Mouse (Mus musculus): ENCODE measurements around the gene Usp37. TPM values are rescaled to one million over a fixed set of nuclear protein-coding genes. Genes with fewer than 3 reads are reported as not detected.
A peak's percentile ranks its signal among the peaks of the same experiment; 100 is the strongest.

Gene Usp37
- 26.8 and 28.3 TPM in 2 replicates for polyA plus RNA-seq (2016; fragmentation: Nextera tagmentation; extraction: Ambion mirVana)

- no peak for DNase-seq (ENCODE audit: low spot score)
- WGBS: 84% methylated on average over 4 of the region's 4 CpGs
- no peak within 1 kb of the TSS for H3K4me3 ChIP-seq
- no peaks in the 10 kb centered on the region for H3K9me3 ChIP-seq
- no peaks in the 10 kb centered on the region for H3K36me3 ChIP-seq
- no peak within 1 kb of the TSS for H3K27ac ChIP-seq
- H3K4me1 ChIP-seq: peaks cover 8% of the 10 kb centered on the region; the same call in 1 of the 2 replicates
- 0 out of 2 replicates have a peak, but pooled peaks cover 3% of the 10 kb centered on the region for H3K27me3 ChIP-seq (ENCODE audit: insufficient read depth, poor library complexity, severe bottlenecking)
Observed at GRCm38 (mm10) chr1:74544184-74544583, at the start of gene Usp37. TSS of gene Usp37 (minus strand) at chr1:74544284.

GRCm38 (mm10) chr1:74587773-74588445 is 43.8 kb upstream of the Usp37 start, which contains the start of the genes Zfp142 and Bcs1l:
TSS of gene Zfp142 (minus strand) at chr1:74588246.
TSS of gene Bcs1l (plus strand) at chr1:74588289.
- peak; percentile 99 for DNase-seq (ENCODE audit: low spot score)
- H3K9me3 ChIP-seq: no peaks in the 10 kb centered on the region
- H3K4me3 ChIP-seq: peak within 1 kb of the TSS; percentile 95
- under 1% methylated on average over 48 of the region's 48 CpGs for WGBS
- no peaks in the 10 kb centered on the region for H3K27me3 ChIP-seq (ENCODE audit: insufficient read depth, poor library complexity, severe bottlenecking)
- H3K27ac ChIP-seq: peak within 1 kb of the TSS; percentile 86
- peaks cover 42% of the 10 kb centered on the region for H3K36me3 ChIP-seq
- peaks cover 32% of the 10 kb centered on the region for H3K4me1 ChIP-seq

GRCm38 (mm10) chr1:74587233-74587772 is 43.2 kb upstream of the Usp37 start:
- no peaks in the 10 kb centered on the region for H3K9me3 ChIP-seq
- no peak for DNase-seq (ENCODE audit: low spot score)
- H3K27ac ChIP-seq: peak overlapping the region; percentile 86
- no peaks in the 10 kb centered on the region for H3K27me3 ChIP-seq (ENCODE audit: insufficient read depth, poor library complexity, severe bottlenecking)
- under 1% methylated on average over 24 of the region's 24 CpGs for WGBS
- peak overlapping the region; percentile 95 for H3K4me3 ChIP-seq
- H3K4me1 ChIP-seq: peaks cover 32% of the 10 kb centered on the region
- peaks cover 44% of the 10 kb centered on the region for H3K36me3 ChIP-seq

- peaks cover 37% of the 10 kb centered on the region for H3K36me3 ChIP-seq
- DNase-seq (ENCODE audit: low spot score): no peak
- no peaks in the 10 kb centered on the region for H3K27me3 ChIP-seq (ENCODE audit: insufficient read depth, poor library complexity, severe bottlenecking)
- H3K9me3 ChIP-seq: no peaks in the 10 kb centered on the region
- H3K27ac ChIP-seq: no peak overlapping the region
- peaks cover 32% of the 10 kb centered on the region for H3K4me1 ChIP-seq
- WGBS: 80% methylated on average over 3 of the region's 3 CpGs
- peak overlapping the region; percentile 0; the same call in 1 of the 2 replicates for H3K4me3 ChIP-seq
Observed at GRCm38 (mm10) chr1:74584616-74585398, 40.7 kb upstream of the Usp37 start.

- Histone ChIP-seq H3K9me3 (no peaks in the 10 kb centered on the region), H3K36me3 (peaks cover 55% of the 10 kb centered on the region), H3K4me3 (no peak overlapping the region), H3K4me1 (peaks cover 25% of the 10 kb centered on the region), H3K27me3 (ENCODE audit: insufficient read depth, poor library complexity, severe bottlenecking) (no peaks in the 10 kb centered on the region), H3K27ac (no peak overlapping the region)
- no peak for DNase-seq (ENCODE audit: low spot score)
- WGBS: 83% methylated on average over 3 of the region's 3 CpGs
Observed at GRCm38 (mm10) chr1:74582621-74583020, 38.5 kb upstream of the Usp37 start.

- H3K36me3 ChIP-seq: peaks cover 99% of the 10 kb centered on the region
- no peaks in the 10 kb centered on the region for H3K27me3 ChIP-seq (ENCODE audit: insufficient read depth, poor library complexity, severe bottlenecking)
- WGBS: 88% methylated on average over 29 of the region's 29 CpGs
- DNase-seq (ENCODE audit: low spot score): no peak
- H3K4me1 ChIP-seq: 0 out of 2 replicates have a peak, but pooled peaks cover 5% of the 10 kb centered on the region
- H3K9me3 ChIP-seq: no peaks in the 10 kb centered on the region
- H3K4me3 ChIP-seq: no peak overlapping the region
- no peak overlapping the region for H3K27ac ChIP-seq
Observed at GRCm38 (mm10) chr1:74569739-74570719, 25.9 kb upstream of the Usp37 start.

- Histone ChIP-seq H3K27ac (no peak overlapping the region), H3K27me3 (ENCODE audit: insufficient read depth, poor library complexity, severe bottlenecking) (no peaks in the 10 kb centered on the region), H3K36me3 (peaks cover 73% of the 10 kb centered on the region), H3K4me3 (no peak overlapping the region), H3K4me1 (0 out of 2 replicates have a peak, but pooled peaks cover 5% of the 10 kb centered on the region), H3K9me3 (no peaks in the 10 kb centered on the region)
- 94% methylated on average over 6 of the region's 6 CpGs for WGBS
- DNase-seq (ENCODE audit: low spot score): no peak
Observed at GRCm38 (mm10) chr1:74565834-74566233, 21.8 kb upstream of the Usp37 start.

GRCm38 (mm10) chr1:74559061-74559460 is 15.0 kb upstream of the Usp37 start:
- 74% methylated on average over 5 of the region's 5 CpGs for WGBS
- Histone ChIP-seq H3K27ac (no peak overlapping the region), H3K36me3 (peaks cover 5% of the 10 kb centered on the region), H3K27me3 (ENCODE audit: insufficient read depth, poor library complexity, severe bottlenecking) (no peaks in the 10 kb centered on the region), H3K9me3 (no peaks in the 10 kb centered on the region), H3K4me1 (no peaks in the 10 kb centered on the region), H3K4me3 (no peak overlapping the region)
- no peak for DNase-seq (ENCODE audit: low spot score)

GRCm38 (mm10) chr1:74542451-74542961 is 1.6 kb downstream of the Usp37 start, which contains the start of gene Plcd4:
TSS of gene Plcd4 (plus strand) at chr1:74542888.
- H3K4me3 ChIP-seq: no peak within 1 kb of the TSS
- WGBS: 6% methylated on average over 6 of the region's 6 CpGs
- no peaks in the 10 kb centered on the region for H3K36me3 ChIP-seq
- H3K27me3 ChIP-seq (ENCODE audit: insufficient read depth, poor library complexity, severe bottlenecking): 0 out of 2 replicates have a peak, but pooled peaks cover 3% of the 10 kb centered on the region
- no peak for DNase-seq (ENCODE audit: low spot score)
- peaks cover 8% of the 10 kb centered on the region; the same call in 1 of the 2 replicates for H3K4me1 ChIP-seq
- no peak within 1 kb of the TSS for H3K27ac ChIP-seq
- H3K9me3 ChIP-seq: no peaks in the 10 kb centered on the region

- no peak overlapping the region for H3K4me3 ChIP-seq
- peaks cover 8% of the 10 kb centered on the region; the same call in 1 of the 2 replicates for H3K4me1 ChIP-seq
- H3K27me3 ChIP-seq (ENCODE audit: insufficient read depth, poor library complexity, severe bottlenecking): 0 out of 2 replicates have a peak, but pooled peaks cover 3% of the 10 kb centered on the region
- H3K9me3 ChIP-seq: no peaks in the 10 kb centered on the region
- no peaks in the 10 kb centered on the region for H3K36me3 ChIP-seq
- no peak for DNase-seq (ENCODE audit: low spot score)
- H3K27ac ChIP-seq: no peak overlapping the region
Observed at GRCm38 (mm10) chr1:74538650-74539049, 5.4 kb downstream of the Usp37 start.

GRCm38 (mm10) chr1:74528589-74528988 is 15.5 kb downstream of the Usp37 start:
- H3K27ac ChIP-seq: no peak overlapping the region
- no peak for DNase-seq (ENCODE audit: low spot score)
- no peak overlapping the region for H3K4me3 ChIP-seq
- no peaks in the 10 kb centered on the region for H3K4me1 ChIP-seq
- H3K36me3 ChIP-seq: peaks cover 94% of the 10 kb centered on the region
- H3K27me3 ChIP-seq (ENCODE audit: insufficient read depth, poor library complexity, severe bottlenecking): no peaks in the 10 kb centered on the region
- no peaks in the 10 kb centered on the region for H3K9me3 ChIP-seq
- WGBS: 92% methylated on average over 7 of the region's 7 CpGs

- Histone ChIP-seq H3K4me1 (no peaks in the 10 kb centered on the region), H3K9me3 (no peaks in the 10 kb centered on the region), H3K27ac (no peak overlapping the region), H3K4me3 (no peak overlapping the region), H3K27me3 (ENCODE audit: insufficient read depth, poor library complexity, severe bottlenecking) (no peaks in the 10 kb centered on the region), H3K36me3 (peaks cover 98% of the 10 kb centered on the region)
- DNase-seq (ENCODE audit: low spot score): no peak
- 87% methylated on average over 4 of the region's 4 CpGs for WGBS
Observed at GRCm38 (mm10) chr1:74524746-74525145, 19.3 kb downstream of the Usp37 start.

All from heart, embryonic 10.5 days (tissue).